Mouse (Mus musculus) large intestine, adult 2 months (tissue): ENCODE measurements around the gene Gm49383. TPM values are rescaled to one million over a fixed set of nuclear protein-coding genes. Genes with fewer than 3 reads are reported as not detected.

ENCODE experiments used
- polyA plus RNA-seq: library from polyadenylated mRNA; depleted of rRNA; stranded (reverse); fragments of >200 nt; gene quantifications from 2 replicates; pipeline ENCODE4 v1.2.3, GENCODE M21; 2012; rRNA removed

Gm49383 gene
- polyA plus RNA-seq, 1 experiment: 3.6 TPM

Other genes starting within 250 kb of the Gm49383 start
- 1,845 and 1,948 TPM in 2 replicates for gene Rps29, start 37.9 kb downstream of the Gm49383 start, polyA plus RNA-seq
- gene Lrr1, start 28.3 kb downstream of the Gm49383 start, polyA plus RNA-seq: 3.0 and 3.9 TPM in 2 replicates
- 241 and 260 TPM in 2 replicates for gene Rpl36al, start 13.0 kb downstream of the Gm49383 start, polyA plus RNA-seq
- 17.9 and 23.3 TPM in 2 replicates for gene Mgat2, start 12.9 kb downstream of the Gm49383 start, polyA plus RNA-seq
- 1.4 and 1.7 TPM in 2 replicates for gene Dnaaf2, start 1.3 kb upstream of the Gm49383 start, polyA plus RNA-seq
- gene Gm49384, start 7.2 kb upstream of the Gm49383 start, polyA plus RNA-seq: 0.25 and 1.1 TPM in 2 replicates
- 6.4 and 6.5 TPM in 2 replicates for gene Pole2, start 31.1 kb upstream of the Gm49383 start, polyA plus RNA-seq
- gene Klhdc1, start 44.1 kb upstream of the Gm49383 start, polyA plus RNA-seq: 0.41 and 0.56 TPM in 2 replicates
- 13.0 and 13.6 TPM in 2 replicates for gene Klhdc2, start 99.6 kb upstream of the Gm49383 start, polyA plus RNA-seq
- gene Nemf, start 160.1 kb upstream of the Gm49383 start, polyA plus RNA-seq: 3.0 and 4.4 TPM in 2 replicates
- gene Arf6, start 175.0 kb upstream of the Gm49383 start, polyA plus RNA-seq: 222 and 263 TPM in 2 replicates
- gene Gm9887, start 175.4 kb upstream of the Gm49383 start, polyA plus RNA-seq: 0.67 and 1.5 TPM in 2 replicates